Comparison of ENCODE assay signal across 9 mouse cellular contexts in the genomic region with DNA sequence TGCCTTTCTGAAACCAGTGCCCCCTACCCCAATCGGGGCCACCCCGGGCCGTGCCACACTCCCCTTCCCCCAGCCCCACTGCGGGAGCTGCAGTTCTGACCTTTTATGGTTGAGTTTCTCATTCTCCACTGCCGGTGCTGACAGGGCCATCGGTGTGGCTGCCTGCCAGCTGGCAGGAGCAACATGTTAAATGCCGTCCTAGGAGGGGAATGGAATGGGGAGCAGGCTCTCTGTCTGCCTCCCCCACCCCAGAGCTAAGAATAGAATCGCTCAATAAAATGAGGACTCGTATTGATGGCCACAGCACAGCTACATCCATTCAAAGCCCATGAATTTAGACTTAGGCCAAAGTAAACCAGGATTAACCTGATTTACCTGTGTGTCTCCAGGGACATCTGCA.
A peak's percentile ranks its signal among the peaks of the same experiment; 100 is the strongest.
DNase-seq lines count a peak whose midpoint lies in the region; ATAC-seq lines count a peak whose summit lies in the region.
"Had no signal": no experiment of that assay in that cellular context is flagged by ENCODE, and none has a peak within 500 bp of the region (broad histone marks: within the 10 kb centered on the region; RNA-seq: fewer than 3 reads in every experiment).

No protein-coding gene starts in this region.

- intact Hi-C loops in heart, postnatal 14 days (cut with DNase I) = no loop called here

- 12% methylated on average over 9 of the region's 9 CpGs for WGBS in forebrain, embryonic 15.5 days
- WGBS in forebrain, embryonic 11.5 days = 60% methylated on average over 9 of the region's 9 CpGs
- 14% methylated on average over 9 of the region's 9 CpGs for WGBS in embryonic facial prominence, embryonic 14.5 days
- WGBS in limb, embryonic 10.5 days = 26% methylated on average over 9 of the region's 9 CpGs

- peak; percentile 38 for ATAC-seq in forebrain, embryonic 15.5 days (replicated peaks)
- no peak for ATAC-seq in forebrain, embryonic 11.5 days (replicated peaks; ENCODE audit: low FRiP score)
- ATAC-seq in embryonic facial prominence, embryonic 14.5 days (ENCODE audit: low read depth) = peak; percentile 77

- no peak overlapping the region for H3K9ac ChIP-seq in forebrain, embryonic 15.5 days (replicated peaks)
- no peak overlapping the region for H3K9ac ChIP-seq in forebrain, embryonic 11.5 days (ENCODE audit: low read length)
- no peak overlapping the region for H3K9ac ChIP-seq in embryonic facial prominence, embryonic 14.5 days (ENCODE audit: low read depth, low read length)

- H3K4me1 ChIP-seq in forebrain, embryonic 15.5 days = peaks cover 15% of the 10 kb centered on the region
- peaks cover 4% of the 10 kb centered on the region; the same call in 1 of the 2 replicates for H3K4me1 ChIP-seq in forebrain, embryonic 11.5 days (replicated peaks; ENCODE audit: control insufficient read depth, insufficient read depth, low read length)
- peaks cover 45% of the 10 kb centered on the region for H3K4me1 ChIP-seq in embryonic facial prominence, embryonic 14.5 days (ENCODE audit: control insufficient read depth, insufficient read depth, low read length)
- H3K4me1 ChIP-seq in limb, embryonic 10.5 days = peaks cover 62% of the 10 kb centered on the region

- H3K36me3 ChIP-seq in forebrain, embryonic 15.5 days = no peaks in the 10 kb centered on the region
- H3K36me3 ChIP-seq in forebrain, embryonic 11.5 days (ENCODE audit: control insufficient read depth, insufficient read depth, low read length) = no peaks in the 10 kb centered on the region
- peaks cover 8% of the 10 kb centered on the region; the same call in 1 of the 2 replicates for H3K36me3 ChIP-seq in embryonic facial prominence, embryonic 14.5 days (ENCODE audit: control insufficient read depth, insufficient read depth, low read length)
- H3K36me3 ChIP-seq in limb, embryonic 10.5 days = peaks cover 6% of the 10 kb centered on the region

- H3K9me3 ChIP-seq in forebrain, embryonic 15.5 days = no peaks in the 10 kb centered on the region
- no peaks in the 10 kb centered on the region for H3K9me3 ChIP-seq in forebrain, embryonic 11.5 days (ENCODE audit: control insufficient read depth, low read length)
- H3K9me3 ChIP-seq in embryonic facial prominence, embryonic 14.5 days (ENCODE audit: control insufficient read depth, low read length) = no peaks in the 10 kb centered on the region
- no peaks in the 10 kb centered on the region for H3K9me3 ChIP-seq in limb, embryonic 10.5 days (replicated peaks)

- H3K27ac ChIP-seq in forebrain, embryonic 15.5 days (replicated peaks) = no peak overlapping the region
- H3K27ac ChIP-seq in forebrain, embryonic 11.5 days (ENCODE audit: low read depth, low read length) = no peak overlapping the region
- H3K27ac ChIP-seq in embryonic facial prominence, embryonic 14.5 days (replicated peaks; ENCODE audit: low read depth, low read length) = peak overlapping the region; percentile 16
- peak overlapping the region; percentile 72 for H3K27ac ChIP-seq in limb, embryonic 10.5 days

- H3K4me2 ChIP-seq in forebrain, embryonic 15.5 days (replicated peaks) = no peak overlapping the region
- no peak overlapping the region for H3K4me2 ChIP-seq in forebrain, embryonic 11.5 days (ENCODE audit: low read depth, low read length, severe bottlenecking)
- H3K4me2 ChIP-seq in embryonic facial prominence, embryonic 14.5 days (ENCODE audit: low read depth, low read length) = no peak overlapping the region

- no peak for DNase-seq in forebrain, embryonic 11.5 days (ENCODE audit: low spot score)
- DNase-seq in embryonic facial prominence, embryonic 14.5 days (ENCODE audit: low spot score) = peak; percentile 95
- DNase-seq in heart, postnatal 14 days = peak; percentile 83 to 90
- DNase-seq in limb, embryonic 10.5 days (ENCODE audit: low spot score) = peak; percentile 46
- peak; percentile 89 for DNase-seq in ovary, adult 18-20 months (ENCODE audit: low spot score)
- no peak for DNase-seq in layer of hippocampus, postnatal 36 days
- no peak for DNase-seq in T-cell, adult 2 months (ENCODE audit: low spot score)

- no peak overlapping the region for H3K4me3 ChIP-seq in forebrain, embryonic 15.5 days
- no peak overlapping the region for H3K4me3 ChIP-seq in forebrain, embryonic 11.5 days (ENCODE audit: low read depth, low read length)
- no peak overlapping the region for H3K4me3 ChIP-seq in embryonic facial prominence, embryonic 14.5 days (ENCODE audit: low read depth, low read length)
- H3K4me3 ChIP-seq in limb, embryonic 10.5 days = no peak overlapping the region
- H3K4me3 ChIP-seq: erythroblast, embryonic 14.5 days had no signal

- H3K27me3 ChIP-seq in forebrain, embryonic 15.5 days = no peaks in the 10 kb centered on the region
- no peaks in the 10 kb centered on the region for H3K27me3 ChIP-seq in forebrain, embryonic 11.5 days (ENCODE audit: control insufficient read depth, insufficient read depth, low read length)
- H3K27me3 ChIP-seq in embryonic facial prominence, embryonic 14.5 days (replicated peaks; ENCODE audit: control insufficient read depth, insufficient read depth, low read length) = no peaks in the 10 kb centered on the region
- no peaks in the 10 kb centered on the region for H3K27me3 ChIP-seq in limb, embryonic 10.5 days (ENCODE audit: low read depth, poor library complexity, severe bottlenecking)

Comparison
In these comparisons a context has a peak if more than half of its experiments do, and no peak if none do; other contexts are left out.
1. H3K27ac ChIP-seq: peak in embryonic facial prominence, embryonic 14.5 days (single experiment) and limb, embryonic 10.5 days (single experiment); none in forebrain, embryonic 15.5 days (single experiment) and forebrain, embryonic 11.5 days (single experiment).
2. DNase-seq: peak in embryonic facial prominence, embryonic 14.5 days (single experiment), heart, postnatal 14 days (2 of 2), limb, embryonic 10.5 days (single experiment) and ovary, adult 18-20 months (single experiment); none in forebrain, embryonic 11.5 days (single experiment), layer of hippocampus, postnatal 36 days (0 of 2) and T-cell, adult 2 months (single experiment).